Mouse (Mus musculus) kidney, postnatal 0 days (tissue): ENCODE data around the gene Lrmda. TPM values are rescaled to one million over a fixed set of nuclear protein-coding genes. Genes with fewer than 3 reads are reported as not detected.
A peak's percentile ranks its signal among the peaks of the same experiment; 100 is the strongest.

Experiments used
- ATAC-seq: fragments of 200-750 bp; cut with Nextera tagmentation; replicated peaks from 2 replicates; pipeline ENCODE4 v1.8.0; 2017; ENCODE audit warnings: low read depth, moderate number of reproducible peaks, moderate TSS enrichment, moderate library complexity; ENCODE audit not compliant: low FRiP score
- DNase-seq: peaks from one replicate; pipeline ENCODE4 v3.0.0-alpha.2; 2016; ENCODE audit warnings: low spot score
- H3K27ac ChIP-seq: fragments of 300-500 bp; sonication (generic); 2 replicates; pipeline ENCODE4 v1.5.1; 2014; ENCODE audit warnings: mild to moderate bottlenecking
- H3K27me3 ChIP-seq: fragments of 300-500 bp; sonication (generic); 2 replicates; pipeline ENCODE4 v1.6.1; 2014; ENCODE audit warnings: low read length, mixed read lengths; ENCODE audit not compliant: insufficient read depth
- H3K36me3 ChIP-seq: fragments of 300-500 bp; sonication (generic); 2 replicates; pipeline ENCODE4 v1.6.1; 2014; ENCODE audit warnings: low read length, mixed read lengths; ENCODE audit not compliant: insufficient read depth
- H3K4me1 ChIP-seq: fragments of 300-500 bp; sonication (generic); replicated peaks from 2 replicates; pipeline ENCODE4 v1.6.1; 2014; ENCODE audit warnings: antibody characterized with exemption, low read length, mixed read lengths; ENCODE audit not compliant: insufficient read depth
- H3K4me2 ChIP-seq: fragments of 300-500 bp; sonication (generic); 2 replicates; pipeline ENCODE4 v1.6.1; 2014; ENCODE audit warnings: mild to moderate bottlenecking, low read length, moderate library complexity, mixed read lengths
- H3K4me3 ChIP-seq: fragments of 300-500 bp; sonication (generic); replicated peaks from 2 replicates; pipeline ENCODE4 v1.5.1; 2014; ENCODE audit warnings: low read depth, low read length
- H3K9ac ChIP-seq: fragments of 300-500 bp; sonication (generic); 2 replicates; pipeline ENCODE4 v1.6.1; 2014; ENCODE audit warnings: low read depth, low read length
- H3K9me3 ChIP-seq: fragments of 300-500 bp; sonication (generic); replicated peaks from 2 replicates; pipeline ENCODE4 v1.6.1; 2016; ENCODE audit warnings: low read length, inconsistent platforms, mixed read lengths
- CTCF ChIP-seq: IDR thresholded peaks from 2 replicates; pipeline ENCODE4 v1.5.1; 2016; ENCODE audit warnings: antibody characterized with exemption, low read depth, mild to moderate bottlenecking, moderate library complexity
- WGBS: fragments of 180-500 bp; shearing (Covaris S2); extraction: QIAGEN DNeasy Blood & Tissue Kit; methylation state at CpG from one replicate; pipeline ENCODE4 v1.1.7; 2014; 5-methylcytosine and 5-hydroxymethylcytosine counted together
- polyA plus RNA-seq: library from polyadenylated mRNA; unstranded; fragments of >200 nt; fragmentation: Nextera tagmentation; extraction: Ambion mirVana; gene quantifications from 2 replicates; pipeline ENCODE4 v1.2.1, GENCODE M21; 2015

The Lrmda gene
- polyA plus RNA-seq, 1 experiment from 2014 or later, result 0.83 TPM

- Histone ChIP-seq H3K36me3 (no peaks in the 10 kb centered on the region), H3K9me3 (no peaks in the 10 kb centered on the region), H3K27ac (no peak overlapping the region), H3K4me3 (no peak overlapping the region), H3K27me3 (no peaks in the 10 kb centered on the region), H3K9ac (no peak overlapping the region), H3K4me1 (peaks cover 8% of the 10 kb centered on the region; the same call in 1 of the 2 replicates), H3K4me2 (no peak overlapping the region)
- no peak for TF ChIP-seq CTCF
- DNase-seq (no peak), ATAC-seq (no peak)
- WGBS, result 67% methylated on average over 9 of the region's 9 CpGs
Measured at GRCm38 (mm10) chr14:22707958-22708701, 688.6 kb downstream of the Lrmda start.

- WGBS, result 39% methylated on average over 6 of the region's 6 CpGs
- Histone ChIP-seq H3K9ac (no peak overlapping the region), H3K27ac (no peak overlapping the region), H3K27me3 (no peaks in the 10 kb centered on the region), H3K36me3 (no peaks in the 10 kb centered on the region), H3K4me2 (no peak overlapping the region), H3K9me3 (no peaks in the 10 kb centered on the region), H3K4me3 (no peak overlapping the region), H3K4me1 (peaks cover 8% of the 10 kb centered on the region; the same call in 1 of the 2 replicates)
- no peak for TF ChIP-seq CTCF
- DNase-seq, result peak; percentile 39
- no peak for ATAC-seq
Measured at GRCm38 (mm10) chr14:22710071-22710661, 690.7 kb downstream of the Lrmda start.

- DNase-seq (no peak), ATAC-seq (no peak)
- Histone ChIP-seq H3K36me3 (no peaks in the 10 kb centered on the region), H3K4me3 (no peak overlapping the region), H3K9ac (no peak overlapping the region), H3K27me3 (no peaks in the 10 kb centered on the region), H3K27ac (no peak overlapping the region), H3K4me1 (peaks cover 11% of the 10 kb centered on the region; the same call in 1 of the 2 replicates), H3K4me2 (no peak overlapping the region), H3K9me3 (no peaks in the 10 kb centered on the region)
- TF ChIP-seq CTCF, result no peak
Measured at GRCm38 (mm10) chr14:22712388-22712787, 692.9 kb downstream of the Lrmda start.

- Histone ChIP-seq H3K27me3 (no peaks in the 10 kb centered on the region), H3K9ac (no peak overlapping the region), H3K36me3 (no peaks in the 10 kb centered on the region), H3K4me3 (no peak overlapping the region), H3K27ac (peak overlapping the region; percentile 9; the same call in 1 of the 2 replicates), H3K9me3 (no peaks in the 10 kb centered on the region), H3K4me1 (peaks cover 6% of the 10 kb centered on the region; the same call in 1 of the 2 replicates), H3K4me2 (no peak overlapping the region)
- ATAC-seq, result no peak; the same call in 1 of the 2 replicates
- TF ChIP-seq CTCF, result no peak
- 55% methylated on average over 6 of the region's 6 CpGs for WGBS
- peak; percentile 86 for DNase-seq
Measured at GRCm38 (mm10) chr14:22715581-22716378, 696.3 kb downstream of the Lrmda start.

- H3K9ac ChIP-seq, result no peak overlapping the region
- no peak for TF ChIP-seq CTCF
- H3K27me3 ChIP-seq, result no peaks in the 10 kb centered on the region
- no peak overlapping the region for H3K4me2 ChIP-seq
- H3K27ac ChIP-seq, result no peak overlapping the region
- no peak overlapping the region for H3K4me3 ChIP-seq
- ATAC-seq (no peak), DNase-seq (no peak)
- no peaks in the 10 kb centered on the region for H3K36me3 ChIP-seq
- no peaks in the 10 kb centered on the region for H3K9me3 ChIP-seq
- 68% methylated on average over 1 of the region's 1 CpGs for WGBS
- H3K4me1 ChIP-seq, result 0 out of 2 replicates have a peak, but pooled peaks cover 3% of the 10 kb centered on the region
Measured at GRCm38 (mm10) chr14:22719968-22720367, 700.5 kb downstream of the Lrmda start.

GRCm38 (mm10) chr14:22721845-22722244, 702.3 kb downstream of the Lrmda start:
- ATAC-seq, result no peak
- no peak for TF ChIP-seq CTCF
- no peak overlapping the region for H3K4me2 ChIP-seq
- DNase-seq, result no peak
- H3K9me3 ChIP-seq, result no peaks in the 10 kb centered on the region
- no peaks in the 10 kb centered on the region for H3K27me3 ChIP-seq
- WGBS, result 73% methylated on average over 5 of the region's 5 CpGs
- no peaks in the 10 kb centered on the region for H3K4me1 ChIP-seq
- H3K27ac ChIP-seq, result no peak overlapping the region
- H3K36me3 ChIP-seq, result no peaks in the 10 kb centered on the region
- H3K4me3 ChIP-seq, result no peak overlapping the region
- no peak overlapping the region for H3K9ac ChIP-seq
